Mouse (Mus musculus) urinary bladder, postnatal 4 days (tissue): ENCODE results near the gene Hcn1.
"Not testable (repeated sequence)": the region's sequence is repeated elsewhere in the genome, so short reads cannot be mapped to it uniquely, and the experiment has no call there.

ENCODE experiments used
- DNase-seq, 2 experiments: peaks; one replicate each; pipeline ENCODE4 v3.0.0; 2021 to 2022; ENCODE audit warnings: low spot score in 2 of 2

The Hcn1 gene

GRCm38 (mm10) chr13:117858416-117858815 is 256.3 kb downstream of the Hcn1 start:
- no peak for DNase-seq

- DNase-seq, result no peak
Observed at GRCm38 (mm10) chr13:117877787-117878186, 275.7 kb downstream of the Hcn1 start.

GRCm38 (mm10) chr13:117880471-117881225 is 278.5 kb downstream of the Hcn1 start:
- DNase-seq, result no peak

GRCm38 (mm10) chr13:117892076-117892475 is 290.0 kb downstream of the Hcn1 start:
- no peak for DNase-seq

- no peak for DNase-seq
Observed at GRCm38 (mm10) chr13:117898052-117898451, 295.9 kb downstream of the Hcn1 start.

GRCm38 (mm10) chr13:117907801-117908200 is 305.7 kb downstream of the Hcn1 start:
- DNase-seq, result no peak

GRCm38 (mm10) chr13:117929734-117930133 is 327.6 kb downstream of the Hcn1 start:
- DNase-seq, result no peak

GRCm38 (mm10) chr13:117931746-117932145 is 329.6 kb downstream of the Hcn1 start:
- DNase-seq, result no peak

- no peak for DNase-seq
Observed at GRCm38 (mm10) chr13:117938761-117939160, 336.6 kb downstream of the Hcn1 start.

GRCm38 (mm10) chr13:117940536-117941280 is 338.6 kb downstream of the Hcn1 start:
- no peak for DNase-seq

- no peak for DNase-seq
Observed at GRCm38 (mm10) chr13:117946843-117947242, 344.7 kb downstream of the Hcn1 start.

GRCm38 (mm10) chr13:117947704-117948376 is 345.7 kb downstream of the Hcn1 start:
- no peak for DNase-seq

GRCm38 (mm10) chr13:117958496-117959421 is 356.6 kb downstream of the Hcn1 start:
- DNase-seq, result no peak

GRCm38 (mm10) chr13:117964620-117965019 is 362.5 kb downstream of the Hcn1 start:
- no peak for DNase-seq

- no peak for DNase-seq
Observed at GRCm38 (mm10) chr13:117975382-117975781, 373.3 kb downstream of the Hcn1 start.

- no peak for DNase-seq
Observed at GRCm38 (mm10) chr13:117975823-117976222, 373.7 kb downstream of the Hcn1 start.

- DNase-seq, result no peak
Observed at GRCm38 (mm10) chr13:117984339-117984738, 382.2 kb downstream of the Hcn1 start.

- DNase-seq, result no peak
Observed at GRCm38 (mm10) chr13:117999767-118000488, 397.8 kb downstream of the Hcn1 start.

- no peak for DNase-seq
Observed at GRCm38 (mm10) chr13:118000538-118000937, 398.4 kb downstream of the Hcn1 start.

GRCm38 (mm10) chr13:118021176-118021575 is 419.1 kb downstream of the Hcn1 start:
- no peak for DNase-seq

GRCm38 (mm10) chr13:118022891-118023290 is 420.8 kb downstream of the Hcn1 start:
- DNase-seq, result not testable (repeated sequence)
